Mouse (Mus musculus) limb, embryonic 14.5 days (tissue): ENCODE data around the gene Nav2. TPM values are rescaled to one million over a fixed set of nuclear protein-coding genes. Genes with fewer than 3 reads are reported as not detected.

Experiments
- ATAC-seq: fragments of 200-750 bp; cut with Nextera tagmentation; 2 replicates; pipeline ENCODE4 v1.8.0; 2017; ENCODE audit warnings: low read depth, moderate number of reproducible peaks, moderate TSS enrichment; ENCODE audit not compliant: low FRiP score
- DNase-seq: peaks from one replicate; pipeline ENCODE4 v3.0.0-alpha.2; 2015; ENCODE audit warnings: low spot score
- H3K27ac ChIP-seq: fragments of 300-500 bp; sonication (generic); replicated peaks from 2 replicates; pipeline ENCODE4 v1.5.1; 2014; ENCODE audit warnings: low read depth, mild to moderate bottlenecking, low read length, moderate library complexity, mixed read lengths
- H3K27me3 ChIP-seq: fragments of 300-500 bp; sonication (generic); 2 replicates; pipeline ENCODE4 v1.6.1; 2014; ENCODE audit warnings: low read length, mixed read lengths; ENCODE audit not compliant: control insufficient read depth, insufficient read depth
- H3K36me3 ChIP-seq: fragments of 300-500 bp; sonication (generic); 2 replicates; pipeline ENCODE4 v1.6.1; 2014; ENCODE audit warnings: mild to moderate bottlenecking, low read length, moderate library complexity, mixed read lengths; ENCODE audit not compliant: control insufficient read depth, insufficient read depth
- H3K4me1 ChIP-seq: fragments of 300-500 bp; sonication (generic); 2 replicates; pipeline ENCODE4 v1.6.1; 2014; ENCODE audit warnings: antibody characterized with exemption, low read length, mixed read lengths; ENCODE audit not compliant: control insufficient read depth, insufficient read depth
- H3K4me2 ChIP-seq: fragments of 300-500 bp; sonication (generic); replicated peaks from 2 replicates; pipeline ENCODE4 v1.6.1; 2014; ENCODE audit warnings: low read depth, mild to moderate bottlenecking, low read length, moderate library complexity; ENCODE audit not compliant: severe bottlenecking
- H3K4me3 ChIP-seq: fragments of 300-500 bp; sonication (generic); replicated peaks from 2 replicates; pipeline ENCODE4 v1.5.1; 2014; ENCODE audit warnings: low read length
- H3K9ac ChIP-seq: fragments of 300-500 bp; sonication (generic); 2 replicates; pipeline ENCODE4 v1.6.1; 2014; ENCODE audit warnings: mild to moderate bottlenecking, low read depth, low read length, moderate library complexity; ENCODE audit not compliant: severe bottlenecking
- H3K9me3 ChIP-seq: fragments of 300-500 bp; sonication (generic); 2 replicates; pipeline ENCODE4 v1.6.1; 2016; ENCODE audit warnings: low read length; ENCODE audit not compliant: control insufficient read depth
- POLR2A ChIP-seq: fragments of 200-500 bp; IDR thresholded peaks from 2 replicates; pipeline ENCODE4 v1.8.0; 2012; ENCODE audit warnings: inconsistent platforms, mild to moderate bottlenecking, moderate library complexity, borderline replicate concordance; ENCODE audit not compliant: insufficient read depth, insufficient read length; ENCODE audit errors: extremely low read depth
- WGBS: fragments of 180-500 bp; shearing (Covaris S2); extraction: QIAGEN DNeasy Blood & Tissue Kit; methylation state at CpG from one replicate; pipeline ENCODE4 v1.1.7; 2014; 5-methylcytosine and 5-hydroxymethylcytosine counted together
- polyA plus RNA-seq, 2 experiments: library from polyadenylated mRNA; depleted of rRNA in 1 of 2; stranded (reverse) in 1 of 2; unstranded in 1 of 2; fragments of >200 nt; fragmentation: Nextera tagmentation in 1 of 2; extraction: Ambion mirVana in 1 of 2; gene quantifications; 2 replicates each; pipeline versions ENCODE4 v1.2.1 to v1.2.3; 2012 to 2014

Gene Nav2
- polyA plus RNA-seq, 2 experiments, result 15.8 to 16.8 TPM

DNA sequence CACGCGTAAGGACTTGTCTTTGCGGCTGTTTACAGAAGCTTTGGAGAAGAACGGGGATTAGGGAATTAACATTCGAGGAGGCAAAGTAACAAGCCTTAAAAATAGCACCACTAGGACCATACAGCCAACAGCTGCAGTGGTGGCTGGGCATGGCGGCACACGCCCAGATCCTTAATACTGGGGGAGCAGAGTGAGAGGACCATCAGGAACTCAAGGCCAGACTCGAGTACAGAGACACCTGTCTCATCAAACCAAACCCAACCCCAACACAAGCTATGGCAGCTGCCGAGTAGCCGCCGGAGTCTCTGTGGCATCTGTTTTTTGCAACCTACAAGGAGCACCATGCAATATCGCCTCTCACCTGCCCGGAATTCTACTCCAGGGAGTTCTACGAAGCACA lies 33.4 kb upstream of the Nav2 start:
- Histone ChIP-seq H3K9me3 (no peaks in the 10 kb centered on the region), H3K36me3 (peaks cover 71% of the 10 kb centered on the region), H3K27me3 (no peaks in the 10 kb centered on the region), H3K4me3 (no peak overlapping the region), H3K9ac (no peak overlapping the region), H3K27ac (no peak overlapping the region), H3K4me1 (peaks cover 11% of the 10 kb centered on the region), H3K4me2 (no peak overlapping the region)
- ATAC-seq, result peak; percentile 68
- 90% methylated on average over 14 of the region's 14 CpGs for WGBS
- TF ChIP-seq POLR2A, result no peak
- DNase-seq, result no peak

DNA sequence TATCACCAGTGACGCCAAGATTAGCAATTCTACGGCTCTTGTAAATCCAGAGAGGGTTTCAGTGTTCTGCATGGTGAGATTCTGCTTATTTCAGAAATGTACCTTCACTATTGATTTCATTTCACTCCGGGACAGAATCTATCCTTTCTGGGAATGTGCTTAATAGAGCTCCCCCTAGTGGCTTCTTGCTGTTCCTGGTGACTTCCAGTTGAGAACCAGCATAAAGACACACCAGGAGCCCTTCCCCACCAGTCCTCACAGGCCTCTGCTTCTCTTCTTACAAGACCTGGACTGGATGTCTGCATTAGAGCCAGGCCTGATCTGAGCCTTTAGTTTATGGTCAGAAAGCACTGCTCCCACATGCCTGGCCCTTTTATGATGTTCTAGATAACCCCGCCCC lies 32.0 kb upstream of the Nav2 start:
- DNase-seq, result peak; percentile 83
- Histone ChIP-seq H3K9me3 (no peaks in the 10 kb centered on the region), H3K27me3 (no peaks in the 10 kb centered on the region), H3K36me3 (peaks cover 56% of the 10 kb centered on the region), H3K27ac (no peak overlapping the region), H3K4me1 (peaks cover 13% of the 10 kb centered on the region), H3K4me3 (no peak overlapping the region), H3K9ac (no peak overlapping the region), H3K4me2 (no peak overlapping the region)
- 68% methylated on average over 4 of the region's 4 CpGs for WGBS
- ATAC-seq, result no peak
- TF ChIP-seq POLR2A, result no peak

DNA sequence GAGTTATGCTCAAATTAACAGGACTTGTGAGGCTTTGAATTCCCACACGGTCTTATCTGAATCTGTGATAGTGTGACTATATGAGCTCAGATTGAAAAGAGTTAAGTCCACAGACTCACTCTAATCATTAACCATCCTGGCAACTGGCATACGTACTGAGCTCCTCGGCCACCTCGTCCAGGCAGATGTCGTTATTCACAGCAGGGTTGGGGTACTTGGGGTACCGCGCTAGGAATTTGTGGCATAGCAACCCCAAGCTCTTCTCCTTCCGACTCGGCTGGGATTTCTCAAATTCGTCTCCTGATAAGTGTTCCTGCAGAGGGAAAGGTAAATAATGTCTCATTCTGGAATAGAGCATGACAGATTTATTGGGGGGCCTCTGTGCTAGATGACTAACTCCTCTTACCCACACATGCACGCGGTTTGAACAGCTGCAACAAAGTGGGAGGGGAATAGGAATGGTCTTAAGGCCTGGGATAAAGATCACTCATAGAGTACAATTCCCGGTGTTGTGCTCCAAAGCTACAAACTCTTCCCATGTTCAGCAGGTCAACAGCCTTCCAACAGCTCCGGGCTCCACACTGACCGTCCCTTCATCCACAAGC lies 30.6 kb upstream of the Nav2 start:
- Histone ChIP-seq H3K27ac (no peak overlapping the region), H3K36me3 (peaks cover 43% of the 10 kb centered on the region)
- no peak for ATAC-seq

DNA sequence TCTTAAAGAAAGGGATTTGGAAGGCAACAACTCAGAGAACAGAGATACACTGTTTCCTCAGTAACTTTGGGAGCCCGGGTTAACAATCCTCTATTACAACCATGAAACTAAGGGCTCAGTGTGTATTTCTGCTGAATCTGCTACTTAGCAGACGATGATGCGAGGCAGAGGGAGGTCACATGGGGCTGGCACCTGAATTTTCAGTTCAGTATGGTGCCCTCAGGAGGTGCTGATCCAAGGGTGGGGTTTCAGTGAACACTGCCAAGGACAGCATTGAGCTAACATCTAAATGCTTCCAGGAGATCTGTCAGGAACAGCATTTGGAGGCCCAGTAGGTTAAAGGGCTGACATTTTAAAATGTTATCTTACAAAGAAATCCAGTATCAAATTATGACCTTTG lies 28.9 kb upstream of the Nav2 start:
- DNase-seq (no peak), ATAC-seq (no peak)
- H3K27me3 ChIP-seq, result 0 out of 2 replicates have a peak, but pooled peaks cover 4% of the 10 kb centered on the region
- peak overlapping the region; percentile 26 for H3K4me3 ChIP-seq
- no peak overlapping the region for H3K27ac ChIP-seq
- no peaks in the 10 kb centered on the region for H3K9me3 ChIP-seq
- H3K36me3 ChIP-seq, result peaks cover 26% of the 10 kb centered on the region
- WGBS, result 54% methylated on average over 3 of the region's 3 CpGs
- no peak overlapping the region for H3K9ac ChIP-seq
- H3K4me1 ChIP-seq, result peaks cover 20% of the 10 kb centered on the region
- peak overlapping the region; percentile 39 for H3K4me2 ChIP-seq
- TF ChIP-seq POLR2A, result no peak

More for the DNA sequence above, 30.6 kb upstream of the Nav2 start:
- WGBS, result 59% methylated on average over 15 of the region's 15 CpGs
- 0 out of 2 replicates have a peak overlapping the region, but pooled peaks have one; percentile 7 for H3K4me2 ChIP-seq
- no peaks in the 10 kb centered on the region for H3K27me3 ChIP-seq
- no peak overlapping the region for H3K9ac ChIP-seq
- no peak for DNase-seq
- no peaks in the 10 kb centered on the region for H3K9me3 ChIP-seq
- H3K4me1 ChIP-seq, result peaks cover 20% of the 10 kb centered on the region
- no peak for TF ChIP-seq POLR2A
- no peak overlapping the region for H3K4me3 ChIP-seq

DNA sequence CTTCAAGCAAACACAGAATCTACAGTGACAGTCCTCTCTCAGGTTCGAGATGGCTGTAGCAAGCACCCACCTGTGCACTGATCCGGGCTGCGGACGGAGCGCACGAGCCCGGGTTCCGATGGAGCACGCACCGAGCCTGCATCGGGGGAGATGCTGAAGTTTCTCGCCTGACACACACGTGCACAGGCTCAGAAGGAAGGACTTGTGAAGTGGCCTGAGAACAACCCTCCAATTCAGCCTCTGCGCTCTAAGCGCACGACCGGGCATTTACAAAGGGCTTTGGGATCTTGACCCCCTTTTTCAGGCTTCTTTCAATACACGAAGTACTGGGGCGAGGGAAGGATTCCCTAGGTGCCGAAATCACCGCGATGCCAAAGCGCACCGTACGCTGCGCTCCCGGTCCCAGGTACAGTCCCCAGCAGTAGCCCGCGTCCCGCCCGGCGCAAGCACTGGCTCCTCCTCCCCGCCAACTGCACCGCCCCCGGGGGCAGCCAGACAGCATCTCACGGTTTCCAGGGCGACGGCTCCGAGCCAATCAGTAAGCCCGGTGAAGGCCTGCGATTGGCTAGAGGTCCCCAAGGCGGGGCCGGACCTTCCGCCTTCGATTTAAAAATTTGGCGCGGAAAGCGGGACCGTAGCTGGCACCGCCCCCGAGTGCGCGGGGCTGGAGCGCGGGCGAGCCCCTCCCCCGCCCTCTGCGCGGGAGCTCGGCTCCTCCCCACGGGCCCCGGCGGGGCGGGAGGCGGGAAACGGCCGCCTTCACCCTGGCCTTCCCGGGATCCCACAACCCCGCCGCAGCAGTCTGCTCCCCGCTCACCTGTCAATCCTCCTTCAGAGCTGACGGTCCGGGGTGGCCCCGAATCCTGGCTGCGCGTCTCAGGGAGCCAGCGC lies 27.7 kb upstream of the Nav2 start:
- Histone ChIP-seq H3K4me2 (peak overlapping the region; percentile 94), H3K4me3 (peak overlapping the region; percentile 83), H3K4me1 (peaks cover 20% of the 10 kb centered on the region), H3K9ac (peak overlapping the region; percentile 83), H3K9me3 (no peaks in the 10 kb centered on the region), H3K36me3 (peaks cover 14% of the 10 kb centered on the region), H3K27ac (peak overlapping the region; percentile 75), H3K27me3 (0 out of 2 replicates have a peak, but pooled peaks cover 4% of the 10 kb centered on the region)
- WGBS, result under 1% methylated on average over 63 of the region's 77 CpGs
- peak; percentile 99 for DNase-seq
- no peak for TF ChIP-seq POLR2A
- peak; percentile 96 for ATAC-seq
